Mouse (Mus musculus) embryonic facial prominence, embryonic 11.5 days (tissue): ENCODE data around the gene Dlx3. TPM values are rescaled to one million over a fixed set of nuclear protein-coding genes. Genes with fewer than 3 reads are reported as not detected.

Experiments used
- ATAC-seq: fragments of 200-750 bp; cut with Nextera tagmentation; replicated peaks from 2 replicates; pipeline ENCODE4 v1.8.0; 2017; ENCODE audit warnings: low read depth; ENCODE audit not compliant: insufficient number of reproducible peaks, low FRiP score, low TSS enrichment
- DNase-seq: peaks from one replicate; pipeline ENCODE4 v3.0.0-alpha.2; 2015; ENCODE audit warnings: low spot score
- H3K27ac ChIP-seq: fragments of 300-500 bp; sonication (generic); replicated peaks from 2 replicates; pipeline ENCODE4 v1.5.1; 2014; ENCODE audit warnings: mild to moderate bottlenecking, low read depth, low read length, control low read depth
- H3K27me3 ChIP-seq: fragments of 300-500 bp; sonication (generic); 2 replicates; pipeline ENCODE4 v1.6.1; 2014; ENCODE audit warnings: mild to moderate bottlenecking, low read length, moderate library complexity, mixed read lengths; ENCODE audit not compliant: control insufficient read depth, insufficient read depth
- H3K36me3 ChIP-seq: fragments of 300-500 bp; sonication (generic); replicated peaks from 2 replicates; pipeline ENCODE4 v1.6.1; 2014; ENCODE audit warnings: low read depth, mild to moderate bottlenecking, low read length, moderate library complexity, mixed read lengths; ENCODE audit not compliant: control insufficient read depth, insufficient read depth
- H3K4me1 ChIP-seq: fragments of 300-500 bp; sonication (generic); 2 replicates; pipeline ENCODE4 v1.6.1; 2014; ENCODE audit warnings: low read length, mixed read lengths; ENCODE audit not compliant: control insufficient read depth, insufficient read depth
- H3K4me2 ChIP-seq: fragments of 300-500 bp; sonication (generic); 2 replicates; pipeline ENCODE4 v1.6.1; 2014; ENCODE audit warnings: low read depth, mild to moderate bottlenecking, control low read depth, low read length, moderate library complexity
- H3K4me3 ChIP-seq: fragments of 300-500 bp; sonication (generic); 2 replicates; pipeline ENCODE4 v1.5.1; 2014; ENCODE audit warnings: low read depth, low read length, control low read depth
- H3K9ac ChIP-seq: fragments of 300-500 bp; sonication (generic); replicated peaks from 2 replicates; pipeline ENCODE4 v1.6.1; 2014; ENCODE audit warnings: mild to moderate bottlenecking, control low read depth, low read length
- H3K9me3 ChIP-seq: fragments of 300-500 bp; sonication (generic); replicated peaks from 2 replicates; pipeline ENCODE4 v1.6.1; 2016; ENCODE audit warnings: mild to moderate bottlenecking, low read length, inconsistent platforms, mixed read lengths; ENCODE audit not compliant: control insufficient read depth
- WGBS: fragments of 180-500 bp; shearing (Covaris S2); extraction: QIAGEN DNeasy Blood & Tissue Kit; methylation state at CpG from one replicate; pipeline ENCODE4 v1.1.7; 2014; 5-methylcytosine and 5-hydroxymethylcytosine counted together
- polyA plus RNA-seq: library from polyadenylated mRNA; unstranded; fragments of >200 nt; fragmentation: Nextera tagmentation; extraction: Ambion mirVana; gene quantifications from 2 replicates; pipeline ENCODE4 v1.2.1, GENCODE M21; 2014

Dlx3 gene
- polyA plus RNA-seq, 1 experiment from 2014 or later, result 21.7 TPM

- 95% methylated on average over 19 of the region's 19 CpGs for WGBS
- peaks cover 5% of the 10 kb centered on the region for H3K4me1 ChIP-seq
- ATAC-seq, result no peak
These were observed 17.6 kb upstream of the Dlx3 start for GRCm38 (mm10) chr11:95102161-95102904.

GRCm38 (mm10) chr11:95104266-95104665 lies 15.7 kb upstream of the Dlx3 start:
- Histone ChIP-seq H3K9me3 (no peaks in the 10 kb centered on the region), H3K4me3 (no peak overlapping the region), H3K27me3 (no peaks in the 10 kb centered on the region), H3K36me3 (no peaks in the 10 kb centered on the region), H3K4me1 (peaks cover 5% of the 10 kb centered on the region), H3K4me2 (no peak overlapping the region), H3K9ac (no peak overlapping the region), H3K27ac (no peak overlapping the region)
- DNase-seq (no peak), ATAC-seq (no peak)
- WGBS, result 55% methylated on average over 6 of the region's 6 CpGs

More at GRCm38 (mm10) chr11:95102161-95102904, 17.6 kb upstream of the Dlx3 start:
- no peak for DNase-seq
- H3K36me3 ChIP-seq, result no peaks in the 10 kb centered on the region
- H3K9me3 ChIP-seq, result no peaks in the 10 kb centered on the region
- H3K4me2 ChIP-seq, result no peak overlapping the region
- H3K27me3 ChIP-seq, result no peaks in the 10 kb centered on the region
- H3K27ac ChIP-seq, result no peak overlapping the region
- no peak overlapping the region for H3K9ac ChIP-seq
- H3K4me3 ChIP-seq, result no peak overlapping the region

GRCm38 (mm10) chr11:95105274-95105874 lies 14.5 kb upstream of the Dlx3 start:
- no peak for ATAC-seq
- Histone ChIP-seq H3K27ac (no peak overlapping the region), H3K4me3 (no peak overlapping the region; the same call in 1 of the 2 replicates)

GRCm38 (mm10) chr11:95106440-95107236 lies 13.3 kb upstream of the Dlx3 start:
- no peaks in the 10 kb centered on the region for H3K36me3 ChIP-seq
- no peak for ATAC-seq
- 40% methylated on average over 23 of the region's 23 CpGs for WGBS
- H3K4me2 ChIP-seq, result no peak overlapping the region
- H3K9me3 ChIP-seq, result no peaks in the 10 kb centered on the region
- DNase-seq, result peak; percentile 83
- H3K27ac ChIP-seq, result no peak overlapping the region
- H3K4me3 ChIP-seq, result no peak overlapping the region
- H3K27me3 ChIP-seq, result no peaks in the 10 kb centered on the region
- no peak overlapping the region for H3K9ac ChIP-seq
- H3K4me1 ChIP-seq, result peaks cover 5% of the 10 kb centered on the region

More at GRCm38 (mm10) chr11:95105274-95105874, 14.5 kb upstream of the Dlx3 start:
- peak overlapping the region; percentile 34 for H3K9ac ChIP-seq
- H3K27me3 ChIP-seq, result no peaks in the 10 kb centered on the region
- H3K4me1 ChIP-seq, result peaks cover 5% of the 10 kb centered on the region
- no peaks in the 10 kb centered on the region for H3K9me3 ChIP-seq
- H3K4me2 ChIP-seq, result peak overlapping the region; percentile 37
- no peak for DNase-seq
- WGBS, result 3% methylated on average over 25 of the region's 25 CpGs
- H3K36me3 ChIP-seq, result no peaks in the 10 kb centered on the region

GRCm38 (mm10) chr11:95109000-95109399 lies 10.9 kb upstream of the Dlx3 start:
- H3K9me3 ChIP-seq, result no peaks in the 10 kb centered on the region
- no peak overlapping the region for H3K27ac ChIP-seq
- no peaks in the 10 kb centered on the region for H3K36me3 ChIP-seq
- H3K4me1 ChIP-seq, result peaks cover 5% of the 10 kb centered on the region
- H3K27me3 ChIP-seq, result no peaks in the 10 kb centered on the region
- 79% methylated on average over 2 of the region's 2 CpGs for WGBS
- no peak for ATAC-seq
- H3K9ac ChIP-seq, result no peak overlapping the region
- no peak for DNase-seq
- no peak overlapping the region for H3K4me2 ChIP-seq
- H3K4me3 ChIP-seq, result no peak overlapping the region

GRCm38 (mm10) chr11:95110081-95110480 lies 9.8 kb upstream of the Dlx3 start:
- Histone ChIP-seq H3K27ac (no peak overlapping the region), H3K9me3 (no peaks in the 10 kb centered on the region), H3K4me2 (no peak overlapping the region), H3K9ac (no peak overlapping the region), H3K4me3 (no peak overlapping the region), H3K4me1 (peaks cover 5% of the 10 kb centered on the region), H3K36me3 (no peaks in the 10 kb centered on the region), H3K27me3 (no peaks in the 10 kb centered on the region)
- DNase-seq, result no peak
- ATAC-seq, result no peak
- 88% methylated on average over 7 of the region's 7 CpGs for WGBS

- Histone ChIP-seq H3K27me3 (peaks cover 28% of the 10 kb centered on the region), H3K27ac (no peak overlapping the region), H3K9me3 (no peaks in the 10 kb centered on the region), H3K4me2 (no peak overlapping the region), H3K4me3 (no peak overlapping the region), H3K9ac (no peak overlapping the region), H3K36me3 (no peaks in the 10 kb centered on the region), H3K4me1 (peaks cover 2% of the 10 kb centered on the region; the same call in 1 of the 2 replicates)
- WGBS, result 5% methylated on average over 6 of the region's 6 CpGs
- ATAC-seq (peak; percentile 40; the same call in 1 of the 2 replicates), DNase-seq (peak; percentile 90)
These were observed 2.9 kb upstream of the Dlx3 start for GRCm38 (mm10) chr11:95117030-95117429.
